Mouse (Mus musculus) megakaryocyte, embryonic 14.5 days (primary cell): ENCODE measurements around the gene B4gat1. TPM values are rescaled to one million over a fixed set of nuclear protein-coding genes. Genes with fewer than 3 reads are reported as not detected.

Experiments used
- H3K27me3 ChIP-seq: replicated peaks from 2 replicates; pipeline ENCODE3; 2012; ENCODE audit warnings: inconsistent platforms
- H3K36me3 ChIP-seq: replicated peaks from 2 replicates; pipeline ENCODE3; 2012; ENCODE audit warnings: low read length, inconsistent platforms, mixed read lengths
- H3K4me1 ChIP-seq: 2 replicates; pipeline ENCODE4 v1.6.1; 2012; ENCODE audit warnings: inconsistent platforms
- H3K4me3 ChIP-seq: replicated peaks from 2 replicates; pipeline ENCODE3; 2012; ENCODE audit warnings: moderate library complexity, mild to moderate bottlenecking, inconsistent platforms
- H3K9me3 ChIP-seq: 2 replicates; pipeline ENCODE4 v1.6.1; 2012; ENCODE audit warnings: inconsistent platforms
- FLI1 ChIP-seq: IDR thresholded peaks from 2 replicates; pipeline ENCODE4 v1.6.1; 2012; ENCODE audit warnings: low read length, inconsistent platforms, mixed read lengths
- GATA1 ChIP-seq: IDR thresholded peaks from 3 replicates; pipeline ENCODE4 v1.6.1; 2012; ENCODE audit warnings: mixed read lengths, low read length, inconsistent platforms, borderline replicate concordance
- polyA plus RNA-seq: library from polyadenylated mRNA; stranded (reverse); fragments of >175 nt; gene quantifications from 2 replicates; pipeline ENCODE4 v1.2.3, GENCODE M21; 2012; ENCODE audit warnings: low replicate concordance; ENCODE audit not compliant: insufficient read depth

B4gat1 gene
- polyA plus RNA-seq = 1.3 and 2.0 TPM in 2 replicates

DNA sequence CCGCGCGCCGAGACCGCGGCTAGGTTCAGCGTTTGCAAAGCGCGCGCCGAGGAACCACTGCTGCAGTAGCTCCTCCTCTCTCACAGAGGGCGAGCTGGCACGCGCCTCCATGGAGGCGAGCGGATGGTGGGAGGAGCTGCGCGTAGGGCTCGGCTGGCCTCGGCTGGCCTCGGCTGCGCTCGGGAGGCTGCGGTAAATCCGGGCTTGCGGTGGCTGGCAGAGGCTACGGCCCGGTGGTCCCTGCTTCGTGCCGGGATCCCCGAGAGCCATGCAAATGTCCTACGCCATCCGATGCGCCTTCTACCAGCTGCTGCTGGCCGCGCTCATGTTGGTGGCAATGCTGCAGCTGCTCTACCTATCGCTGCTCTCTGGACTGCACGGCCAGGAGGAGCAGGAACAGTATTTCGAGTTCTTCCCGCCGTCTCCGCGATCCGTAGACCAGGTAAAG lies at the start of gene B4gat1, which contains the start of gene AC124502.3:
TSS of gene B4gat1 (plus strand) at position 118 of the 448 bp plus-strand sequence.
TSS of gene AC124502.3 (plus strand) at position 183 of the 448 bp plus-strand sequence.
- Histone ChIP-seq H3K4me1 (peaks cover 49% of the 10 kb centered on the region), H3K4me3 (peak within 1 kb of the TSS; percentile 98), H3K27me3 (peaks cover 19% of the 10 kb centered on the region), H3K9me3 (no peaks in the 10 kb centered on the region), H3K36me3 (peaks cover 8% of the 10 kb centered on the region)
- TF ChIP-seq FLI1 = no peak
- no peak for TF ChIP-seq GATA1

DNA sequence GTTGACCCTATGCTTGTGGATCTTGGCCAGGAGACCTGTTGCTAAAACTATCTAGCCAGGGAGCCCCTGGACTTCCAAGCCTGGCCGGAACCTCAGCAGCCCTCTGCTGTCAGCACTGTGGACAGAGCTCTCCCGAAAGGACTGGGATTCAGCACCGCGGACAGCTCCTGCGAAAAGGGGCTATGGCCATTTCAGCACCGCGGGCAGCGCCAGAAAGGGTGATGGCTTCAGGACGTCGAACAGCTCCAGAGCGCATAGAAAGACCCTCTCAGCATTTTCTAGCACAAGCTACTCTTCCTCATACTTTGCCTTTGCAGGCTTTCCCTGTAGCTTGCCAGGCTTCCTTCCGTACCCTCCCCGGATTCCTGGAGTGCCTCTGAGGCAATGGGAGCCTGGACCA lies 49.6 kb upstream of the B4gat1 start:
- H3K27me3 ChIP-seq = peaks cover 70% of the 10 kb centered on the region
- no peaks in the 10 kb centered on the region for H3K9me3 ChIP-seq
- H3K4me1 ChIP-seq = peaks cover 36% of the 10 kb centered on the region
- H3K36me3 ChIP-seq = no peaks in the 10 kb centered on the region
- TF ChIP-seq FLI1 (no peak), GATA1 (no peak)
- H3K4me3 ChIP-seq = no peak overlapping the region

DNA sequence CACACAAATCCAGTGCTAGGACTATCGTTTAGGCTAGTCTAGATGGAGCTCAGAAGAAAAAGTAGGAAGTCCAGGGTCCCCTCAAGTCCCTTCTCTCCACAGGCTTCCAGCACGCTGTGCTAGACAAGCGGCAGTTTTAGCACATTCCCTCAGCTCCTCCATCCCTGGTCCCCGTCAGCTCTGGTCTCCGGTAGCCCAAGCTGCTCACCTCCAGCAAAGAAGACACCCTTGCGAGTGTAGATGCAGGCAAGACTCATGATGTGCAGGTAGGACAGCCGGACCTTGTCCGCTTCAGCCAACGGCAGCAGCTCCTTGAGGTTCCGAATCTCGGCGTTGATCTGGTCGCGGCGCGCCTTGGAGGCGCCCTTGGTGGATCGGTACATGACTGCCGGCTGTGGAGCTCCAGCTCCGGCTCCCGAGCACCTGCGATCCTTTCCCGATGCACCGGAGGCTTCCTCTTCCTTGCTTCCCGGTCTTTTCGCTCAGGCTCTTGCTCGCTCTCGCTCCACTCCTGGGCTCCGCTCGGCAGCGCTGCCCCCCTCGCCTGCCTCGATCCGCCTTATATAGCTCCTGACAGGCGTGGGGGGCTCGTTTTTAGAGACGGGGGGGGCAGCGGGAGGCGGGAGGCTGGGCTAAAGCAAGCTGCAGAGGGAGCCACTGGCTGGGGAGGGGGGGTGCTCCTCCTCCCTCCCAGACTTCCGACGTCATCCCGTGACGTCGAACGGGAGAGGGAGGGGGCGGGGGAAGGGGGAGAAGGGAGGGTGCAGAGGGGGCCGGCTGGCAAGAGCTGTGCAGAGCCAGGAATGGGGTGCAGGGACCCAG lies 49.0 kb upstream of the B4gat1 start:
- Histone ChIP-seq H3K27me3 (peaks cover 66% of the 10 kb centered on the region), H3K9me3 (no peaks in the 10 kb centered on the region), H3K4me1 (peaks cover 42% of the 10 kb centered on the region), H3K36me3 (no peaks in the 10 kb centered on the region), H3K4me3 (no peak overlapping the region)
- no peak for TF ChIP-seq FLI1
- no peak for TF ChIP-seq GATA1

DNA sequence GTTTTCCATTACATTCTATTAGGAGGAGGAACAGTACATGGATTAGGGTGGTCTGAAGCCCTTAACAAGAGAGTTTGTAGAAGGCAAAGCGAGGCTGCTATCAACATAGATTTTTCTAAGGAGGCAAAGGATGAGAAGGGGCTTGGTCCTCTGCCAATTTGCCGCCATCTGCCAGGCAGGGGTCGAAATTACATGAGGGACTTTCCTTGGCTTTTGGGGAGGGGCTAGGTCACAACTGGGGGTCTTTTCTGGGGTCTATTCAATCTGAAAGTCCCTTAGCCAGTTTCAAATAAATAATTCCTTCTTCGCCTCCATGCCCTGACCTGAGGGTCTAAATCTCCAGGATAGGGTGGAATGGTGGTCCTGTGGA lies 48.4 kb upstream of the B4gat1 start, which contains the start of gene Npas4:
TSS of gene Npas4 (minus strand) at position 61 of the 370 bp plus-strand sequence.
- Histone ChIP-seq H3K4me3 (peak within 1 kb of the TSS; percentile 70), H3K4me1 (peaks cover 48% of the 10 kb centered on the region), H3K36me3 (no peaks in the 10 kb centered on the region), H3K9me3 (no peaks in the 10 kb centered on the region), H3K27me3 (peaks cover 66% of the 10 kb centered on the region)
- TF ChIP-seq FLI1 = no peak
- TF ChIP-seq GATA1 = no peak

DNA sequence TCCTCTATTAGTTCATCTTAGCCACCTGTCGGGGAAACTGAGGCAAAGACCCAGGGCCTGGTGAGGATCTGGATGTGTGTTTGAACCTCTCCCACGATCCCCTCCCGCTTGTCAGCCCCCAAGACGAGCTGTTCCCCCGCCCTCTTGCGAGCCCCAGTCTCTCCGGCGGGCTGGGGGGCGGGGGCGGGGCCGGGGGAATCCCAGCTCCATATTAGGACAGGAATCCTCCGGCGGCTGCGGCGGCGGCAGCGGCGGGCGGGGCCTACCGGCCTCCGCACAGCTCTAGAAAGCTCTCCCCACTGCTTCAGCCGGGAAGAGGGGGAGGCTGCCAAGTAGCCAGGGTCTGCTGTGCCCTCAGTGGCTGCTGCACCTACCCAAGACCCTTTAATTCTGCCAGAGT lies 47.9 kb upstream of the B4gat1 start:
- TF ChIP-seq FLI1 = no peak
- TF ChIP-seq GATA1 = no peak
- peaks cover 67% of the 10 kb centered on the region for H3K27me3 ChIP-seq
- H3K4me1 ChIP-seq = peaks cover 53% of the 10 kb centered on the region

DNA sequence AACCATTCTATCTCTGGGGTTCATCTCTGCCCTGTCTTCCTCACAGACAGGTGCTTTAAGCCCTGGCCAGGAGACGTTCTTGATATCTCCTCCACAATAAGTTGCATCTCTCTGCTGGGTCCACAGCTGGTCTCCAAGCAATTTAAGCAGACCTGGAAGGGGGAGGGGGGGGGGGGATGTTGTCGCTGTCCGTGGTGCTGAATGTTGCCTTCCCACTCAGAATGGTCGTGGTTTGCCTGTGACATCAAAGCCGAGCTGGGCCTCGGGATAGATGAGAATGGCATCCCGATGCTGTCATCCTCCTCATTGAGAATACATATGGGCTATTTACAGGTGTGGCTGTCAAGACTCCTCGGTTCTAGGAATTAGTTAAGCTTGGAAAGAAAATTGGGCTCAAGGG lies 46.3 kb upstream of the B4gat1 start:
- Histone ChIP-seq H3K36me3 (no peaks in the 10 kb centered on the region), H3K4me1 (peaks cover 62% of the 10 kb centered on the region), H3K9me3 (no peaks in the 10 kb centered on the region), H3K4me3 (peak overlapping the region; percentile 88), H3K27me3 (peaks cover 66% of the 10 kb centered on the region)
- TF ChIP-seq GATA1 (no peak), FLI1 (no peak)

More for the DNA sequence above, 47.9 kb upstream of the B4gat1 start:
- Histone ChIP-seq H3K36me3 (no peaks in the 10 kb centered on the region), H3K4me3 (peak overlapping the region; percentile 70), H3K9me3 (no peaks in the 10 kb centered on the region)

DNA sequence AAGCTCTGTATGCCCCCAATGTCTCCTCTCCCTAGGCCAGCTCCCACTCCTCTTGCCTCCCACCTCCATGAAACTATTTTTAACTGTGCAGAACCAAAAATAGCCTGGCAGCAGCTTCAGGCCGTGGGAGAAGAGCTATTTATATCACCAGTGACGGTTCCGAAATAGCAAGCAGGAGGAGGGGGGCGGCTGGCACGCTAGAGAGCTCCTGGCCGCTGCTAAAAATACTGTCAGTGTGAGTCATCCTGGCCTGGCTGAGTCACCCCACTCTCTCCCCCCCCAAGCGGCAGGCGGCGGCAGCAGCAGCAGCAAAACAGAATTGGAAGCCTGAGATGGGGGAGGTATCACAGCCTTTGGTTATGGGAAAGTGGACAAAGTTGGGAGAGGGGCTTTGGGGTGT lies 45.7 kb upstream of the B4gat1 start:
- Histone ChIP-seq H3K9me3 (no peaks in the 10 kb centered on the region), H3K4me1 (peaks cover 65% of the 10 kb centered on the region), H3K4me3 (peak overlapping the region; percentile 88), H3K27me3 (peaks cover 66% of the 10 kb centered on the region), H3K36me3 (no peaks in the 10 kb centered on the region)
- TF ChIP-seq GATA1 (no peak), FLI1 (no peak)

DNA sequence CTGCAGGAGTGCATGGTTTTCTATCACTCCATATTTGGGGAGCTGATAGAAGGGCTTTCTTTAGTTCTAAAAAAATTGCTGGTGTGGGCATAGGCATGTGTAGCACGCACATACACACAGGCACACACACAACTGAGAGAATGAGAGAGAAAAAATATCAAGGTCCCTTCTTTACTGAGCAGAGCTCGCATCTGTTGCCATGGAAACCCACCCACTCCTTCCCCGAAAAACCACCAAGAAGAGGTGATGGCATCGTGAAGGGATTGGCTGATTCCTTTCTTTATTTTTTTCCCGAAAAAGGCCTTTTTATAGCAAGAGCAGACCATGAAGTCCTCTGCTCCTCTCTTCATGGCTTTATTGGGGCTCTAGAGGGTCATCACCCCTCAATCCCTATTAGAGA lies 44.6 kb upstream of the B4gat1 start:
- Histone ChIP-seq H3K4me1 (peaks cover 68% of the 10 kb centered on the region), H3K27me3 (peaks cover 77% of the 10 kb centered on the region), H3K36me3 (no peaks in the 10 kb centered on the region), H3K4me3 (no peak overlapping the region), H3K9me3 (no peaks in the 10 kb centered on the region)
- TF ChIP-seq FLI1 (no peak), GATA1 (no peak)

DNA sequence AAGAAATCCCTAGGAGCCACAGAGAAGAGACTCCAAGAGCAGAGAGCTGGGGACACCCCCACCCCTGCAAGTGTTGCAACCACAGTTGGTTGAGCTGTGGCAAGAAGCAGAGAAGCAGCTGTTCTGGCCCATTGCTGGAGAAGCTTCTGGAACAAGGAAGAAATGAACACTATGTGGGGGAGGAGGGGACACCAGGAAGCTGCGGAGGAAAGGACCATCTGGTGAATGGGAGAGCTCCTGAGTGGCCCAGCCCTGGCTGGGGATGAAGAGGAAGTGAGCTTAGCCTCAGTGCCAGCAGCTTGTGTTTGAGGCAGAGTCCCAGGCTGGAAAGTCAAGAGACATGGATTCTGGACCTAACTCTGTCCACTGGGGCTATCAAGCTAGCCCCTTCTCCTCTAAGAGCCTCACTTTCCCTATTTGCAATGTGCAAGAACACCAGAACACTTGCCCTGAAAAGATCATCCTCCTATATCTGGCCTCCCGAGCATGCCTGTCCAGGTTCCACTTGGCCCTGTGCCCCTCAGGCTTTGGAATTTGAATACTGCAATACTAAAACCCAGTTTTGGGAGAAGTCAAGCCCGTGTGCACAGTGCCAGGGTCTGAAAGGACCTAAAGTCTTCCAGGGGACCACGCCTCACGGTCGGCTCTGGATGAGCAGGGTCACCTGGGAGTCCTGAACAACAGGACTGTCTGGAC lies 39.0 kb upstream of the B4gat1 start:
- peaks cover 52% of the 10 kb centered on the region for H3K4me1 ChIP-seq
- no peaks in the 10 kb centered on the region for H3K36me3 ChIP-seq
- H3K4me3 ChIP-seq = peak overlapping the region; percentile 10
- peaks cover 74% of the 10 kb centered on the region for H3K27me3 ChIP-seq
- H3K9me3 ChIP-seq = no peaks in the 10 kb centered on the region
- TF ChIP-seq GATA1 (no peak), FLI1 (no peak)
